Mouse (Mus musculus): ENCODE measurements around the gene Syt8. TPM values are rescaled to one million over a fixed set of nuclear protein-coding genes. Genes with fewer than 3 reads are reported as not detected.

The Syt8 gene
- polyA plus RNA-seq, 1 experiment = 2.5 TPM

GRCm38 (mm10) chr7:142416225-142416624, 18.4 kb upstream of the Syt8 start:
- WGBS = 86% methylated on average over 3 of the region's 3 CpGs
- peaks cover 3% of the 10 kb centered on the region; the same call in 1 of the 2 replicates for H3K4me1 ChIP-seq (ENCODE audit: control insufficient read depth, insufficient read depth, low read length)

GRCm38 (mm10) chr7:142418027-142418426, 16.6 kb upstream of the Syt8 start:
- Histone ChIP-seq H3K4me1 (ENCODE audit: control insufficient read depth, insufficient read depth, low read length) (peaks cover 5% of the 10 kb centered on the region; the same call in 1 of the 2 replicates), H3K27ac (ENCODE audit: control insufficient read depth, insufficient read depth, low read depth, low read length, poor library complexity) (no peak overlapping the region), H3K4me3 (replicated peaks; ENCODE audit: control insufficient read depth, low read depth, low read length) (no peak overlapping the region)
- WGBS = 90% methylated on average over 2 of the region's 2 CpGs
- TF ChIP-seq CTCF (IDR thresholded peaks at IDR 0.05; ENCODE audit: control insufficient read depth, insufficient read depth, low read length) = no peak
- TF ChIP-seq POLR2A (IDR thresholded peaks at IDR 0.05; ENCODE audit: borderline replicate concordance, control insufficient read depth, low read depth, low read length) = no peak

More at GRCm38 (mm10) chr7:142416225-142416624, 18.4 kb upstream of the Syt8 start:
- TF ChIP-seq CTCF (IDR thresholded peaks at IDR 0.05; ENCODE audit: control insufficient read depth, insufficient read depth, low read length) (no peak), POLR2A (IDR thresholded peaks at IDR 0.05; ENCODE audit: borderline replicate concordance, control insufficient read depth, low read depth, low read length) (no peak)
- no peak overlapping the region for H3K4me3 ChIP-seq (replicated peaks; ENCODE audit: control insufficient read depth, low read depth, low read length)
- H3K27ac ChIP-seq (ENCODE audit: control insufficient read depth, insufficient read depth, low read depth, low read length, poor library complexity) = no peak overlapping the region

GRCm38 (mm10) chr7:142418679-142419078, 16.0 kb upstream of the Syt8 start:
- Histone ChIP-seq H3K27ac (ENCODE audit: control insufficient read depth, insufficient read depth, low read depth, low read length, poor library complexity) (no peak overlapping the region), H3K4me1 (ENCODE audit: control insufficient read depth, insufficient read depth, low read length) (peaks cover 5% of the 10 kb centered on the region; the same call in 1 of the 2 replicates), H3K4me3 (replicated peaks; ENCODE audit: control insufficient read depth, low read depth, low read length) (no peak overlapping the region)
- no peak for TF ChIP-seq POLR2A (IDR thresholded peaks at IDR 0.05; ENCODE audit: borderline replicate concordance, control insufficient read depth, low read depth, low read length)
- TF ChIP-seq CTCF (IDR thresholded peaks at IDR 0.05; ENCODE audit: control insufficient read depth, insufficient read depth, low read length) = peak; percentile 34; the same call in 1 of the 2 replicates
- WGBS = 74% methylated on average over 8 of the region's 8 CpGs

GRCm38 (mm10) chr7:142419887-142420286, 14.8 kb upstream of the Syt8 start:
- H3K27ac ChIP-seq (ENCODE audit: control insufficient read depth, insufficient read depth, low read depth, low read length, poor library complexity) = peak overlapping the region; percentile 56; the same call in 1 of the 2 replicates
- peaks cover 5% of the 10 kb centered on the region; the same call in 1 of the 2 replicates for H3K4me1 ChIP-seq (ENCODE audit: control insufficient read depth, insufficient read depth, low read length)
- 22% methylated on average over 5 of the region's 5 CpGs for WGBS
- TF ChIP-seq POLR2A (IDR thresholded peaks at IDR 0.05; ENCODE audit: borderline replicate concordance, control insufficient read depth, low read depth, low read length) (no peak), CTCF (IDR thresholded peaks at IDR 0.05; ENCODE audit: control insufficient read depth, insufficient read depth, low read length) (no peak)
- peak overlapping the region; percentile 17 for H3K4me3 ChIP-seq (replicated peaks; ENCODE audit: control insufficient read depth, low read depth, low read length)

GRCm38 (mm10) chr7:142421826-142422225, 12.8 kb upstream of the Syt8 start:
- no peak for TF ChIP-seq CTCF (IDR thresholded peaks at IDR 0.05; ENCODE audit: control insufficient read depth, insufficient read depth, low read length)
- TF ChIP-seq POLR2A (IDR thresholded peaks at IDR 0.05; ENCODE audit: borderline replicate concordance, control insufficient read depth, low read depth, low read length) = no peak
- WGBS = 52% methylated on average over 2 of the region's 2 CpGs
- H3K27ac ChIP-seq (ENCODE audit: control insufficient read depth, insufficient read depth, low read depth, low read length, poor library complexity) = peak overlapping the region; percentile 46; the same call in 1 of the 2 replicates
- peaks cover 5% of the 10 kb centered on the region; the same call in 1 of the 2 replicates for H3K4me1 ChIP-seq (ENCODE audit: control insufficient read depth, insufficient read depth, low read length)
- no peak overlapping the region for H3K4me3 ChIP-seq (replicated peaks; ENCODE audit: control insufficient read depth, low read depth, low read length)

GRCm38 (mm10) chr7:142425641-142426213, 8.9 kb upstream of the Syt8 start:
- H3K4me3 ChIP-seq (replicated peaks; ENCODE audit: control insufficient read depth, low read depth, low read length) = no peak overlapping the region
- no peak overlapping the region for H3K27ac ChIP-seq (ENCODE audit: control insufficient read depth, insufficient read depth, low read depth, low read length, poor library complexity)
- 71% methylated on average over 11 of the region's 11 CpGs for WGBS
- TF ChIP-seq POLR2A (IDR thresholded peaks at IDR 0.05; ENCODE audit: borderline replicate concordance, control insufficient read depth, low read depth, low read length) (no peak), CTCF (IDR thresholded peaks at IDR 0.05; ENCODE audit: control insufficient read depth, insufficient read depth, low read length) (peak; percentile 58)
- H3K4me1 ChIP-seq (ENCODE audit: control insufficient read depth, insufficient read depth, low read length) = peaks cover 3% of the 10 kb centered on the region; the same call in 1 of the 2 replicates

GRCm38 (mm10) chr7:142428213-142428612, 6.4 kb upstream of the Syt8 start:
- TF ChIP-seq CTCF (IDR thresholded peaks at IDR 0.05; ENCODE audit: control insufficient read depth, insufficient read depth, low read length) (peak; percentile 37; the same call in 1 of the 2 replicates), POLR2A (IDR thresholded peaks at IDR 0.05; ENCODE audit: borderline replicate concordance, control insufficient read depth, low read depth, low read length) (no peak)
- 37% methylated on average over 7 of the region's 7 CpGs for WGBS
- H3K27ac ChIP-seq (ENCODE audit: control insufficient read depth, insufficient read depth, low read depth, low read length, poor library complexity) = no peak overlapping the region
- no peak overlapping the region for H3K4me3 ChIP-seq (replicated peaks; ENCODE audit: control insufficient read depth, low read depth, low read length)
- no peaks in the 10 kb centered on the region; the same call in 1 of the 2 replicates for H3K4me1 ChIP-seq (ENCODE audit: control insufficient read depth, insufficient read depth, low read length)

GRCm38 (mm10) chr7:142430160-142430678, 4.4 kb upstream of the Syt8 start:
- no peak overlapping the region for H3K27ac ChIP-seq (ENCODE audit: control insufficient read depth, insufficient read depth, low read depth, low read length, poor library complexity)
- no peaks in the 10 kb centered on the region for H3K4me1 ChIP-seq (ENCODE audit: control insufficient read depth, insufficient read depth, low read length)
- H3K4me3 ChIP-seq (replicated peaks; ENCODE audit: control insufficient read depth, low read depth, low read length) = no peak overlapping the region
- TF ChIP-seq CTCF (IDR thresholded peaks at IDR 0.05; ENCODE audit: control insufficient read depth, insufficient read depth, low read length) (no peak), POLR2A (IDR thresholded peaks at IDR 0.05; ENCODE audit: borderline replicate concordance, control insufficient read depth, low read depth, low read length) (no peak)
- WGBS = 41% methylated on average over 12 of the region's 12 CpGs
